Mouse (Mus musculus) lung, embryonic 15.5 days (tissue): Measurements from ENCODE around the gene Mansc4. TPM values are rescaled to one million over a fixed set of nuclear protein-coding genes. Genes with fewer than 3 reads are reported as not detected.

Experiments used
- ATAC-seq: fragments of 200-750 bp; cut with Nextera tagmentation; 2 replicates; pipeline ENCODE4 v1.8.0; 2017; ENCODE audit warnings: moderate number of reproducible peaks, borderline replicate concordance; ENCODE audit not compliant: low FRiP score, low TSS enrichment; ENCODE audit errors: extremely low read depth
- H3K27ac ChIP-seq: fragments of 300-500 bp; sonication (generic); 2 replicates; pipeline ENCODE4 v1.5.1; 2015; ENCODE audit warnings: moderate library complexity, mild to moderate bottlenecking, inconsistent platforms
- H3K27me3 ChIP-seq: fragments of 300-500 bp; sonication (generic); 2 replicates; pipeline ENCODE4 v1.6.1; 2015; ENCODE audit warnings: inconsistent platforms
- H3K36me3 ChIP-seq: fragments of 300-500 bp; sonication (generic); 2 replicates; pipeline ENCODE4 v1.6.1; 2015; ENCODE audit warnings: inconsistent platforms
- H3K4me1 ChIP-seq: fragments of 300-500 bp; sonication (generic); 2 replicates; pipeline ENCODE4 v1.6.1; 2015; ENCODE audit warnings: inconsistent platforms
- H3K4me2 ChIP-seq: fragments of 300-500 bp; sonication (generic); 2 replicates; pipeline ENCODE4 v1.6.1; 2015; ENCODE audit warnings: inconsistent platforms, mild to moderate bottlenecking, moderate library complexity
- H3K4me3 ChIP-seq: fragments of 300-500 bp; sonication (generic); 2 replicates; pipeline ENCODE4 v1.5.1; 2015; ENCODE audit warnings: mild to moderate bottlenecking, inconsistent platforms
- H3K9ac ChIP-seq: fragments of 300-500 bp; sonication (generic); 2 replicates; pipeline ENCODE4 v1.6.1; 2015; ENCODE audit warnings: inconsistent platforms
- H3K9me3 ChIP-seq: fragments of 300-500 bp; sonication (generic); 2 replicates; pipeline ENCODE4 v1.6.1; 2016; ENCODE audit warnings: inconsistent platforms
- WGBS: fragments of 180-500 bp; shearing (Covaris S2); methylation state at CpG from one replicate; pipeline ENCODE4 v1.1.7; 2015; 5-methylcytosine and 5-hydroxymethylcytosine counted together
- polyA plus RNA-seq: library from polyadenylated mRNA; unstranded; fragments of >200 nt; fragmentation: Nextera tagmentation; extraction: Ambion mirVana; gene quantifications from 2 replicates; pipeline ENCODE4 v1.2.1, GENCODE M21; 2015

The Mansc4 gene
- polyA plus RNA-seq: 6.9 and 8.4 TPM in 2 replicates

- H3K27ac ChIP-seq: peak within 1 kb of the TSS; percentile 64
- H3K27me3 ChIP-seq: no peaks in the 10 kb centered on the region
- 6% methylated on average over 20 of the region's 20 CpGs for WGBS
- ATAC-seq: peak; percentile 75; the same call in 1 of the 2 replicates
- peaks cover 11% of the 10 kb centered on the region for H3K4me1 ChIP-seq
- 0 out of 2 replicates have a peak within 1 kb of the TSS, but pooled peaks have one; percentile 10 for H3K9ac ChIP-seq
- H3K9me3 ChIP-seq: no peaks in the 10 kb centered on the region
- H3K4me2 ChIP-seq: peak within 1 kb of the TSS; percentile 48
- peak within 1 kb of the TSS; percentile 26 for H3K4me3 ChIP-seq
- no peaks in the 10 kb centered on the region for H3K36me3 ChIP-seq
These were observed at the start of gene Mansc4 for GRCm38 (mm10) chr6:147086594-147087225. TSS of gene Mansc4 (minus strand) at chr6:147087032.

GRCm38 (mm10) chr6:147127239-147127638, 40.4 kb upstream of the Mansc4 start:
- Histone ChIP-seq H3K36me3 (no peaks in the 10 kb centered on the region), H3K4me2 (no peak overlapping the region), H3K9me3 (no peaks in the 10 kb centered on the region; the same call in 1 of the 2 replicates), H3K27me3 (no peaks in the 10 kb centered on the region), H3K9ac (no peak overlapping the region), H3K27ac (no peak overlapping the region), H3K4me3 (no peak overlapping the region), H3K4me1 (no peaks in the 10 kb centered on the region)
- no peak for ATAC-seq
- WGBS: 93% methylated on average over 10 of the region's 10 CpGs

GRCm38 (mm10) chr6:147121320-147121719, 34.5 kb upstream of the Mansc4 start:
- H3K9ac ChIP-seq: no peak overlapping the region
- 40% methylated on average over 6 of the region's 6 CpGs for WGBS

GRCm38 (mm10) chr6:147118190-147118589, 31.4 kb upstream of the Mansc4 start:
- ATAC-seq: no peak
- H3K4me2 ChIP-seq: no peak overlapping the region

More at GRCm38 (mm10) chr6:147121320-147121719, 34.5 kb upstream of the Mansc4 start:
- Histone ChIP-seq H3K9me3 (no peaks in the 10 kb centered on the region), H3K4me1 (no peaks in the 10 kb centered on the region), H3K4me3 (no peak overlapping the region), H3K27me3 (no peaks in the 10 kb centered on the region), H3K36me3 (no peaks in the 10 kb centered on the region), H3K27ac (no peak overlapping the region), H3K4me2 (no peak overlapping the region)
- ATAC-seq: no peak

GRCm38 (mm10) chr6:147117764-147118163, 30.9 kb upstream of the Mansc4 start:
- no peaks in the 10 kb centered on the region for H3K9me3 ChIP-seq
- no peak for ATAC-seq
- H3K9ac ChIP-seq: no peak overlapping the region
- H3K27me3 ChIP-seq: no peaks in the 10 kb centered on the region
- H3K4me2 ChIP-seq: no peak overlapping the region
- H3K4me3 ChIP-seq: no peak overlapping the region
- H3K36me3 ChIP-seq: no peaks in the 10 kb centered on the region
- 87% methylated on average over 7 of the region's 7 CpGs for WGBS
- H3K27ac ChIP-seq: no peak overlapping the region
- no peaks in the 10 kb centered on the region for H3K4me1 ChIP-seq

More at GRCm38 (mm10) chr6:147118190-147118589, 31.4 kb upstream of the Mansc4 start:
- Histone ChIP-seq H3K27ac (no peak overlapping the region), H3K27me3 (no peaks in the 10 kb centered on the region), H3K9me3 (no peaks in the 10 kb centered on the region), H3K4me3 (no peak overlapping the region), H3K36me3 (no peaks in the 10 kb centered on the region), H3K9ac (no peak overlapping the region), H3K4me1 (no peaks in the 10 kb centered on the region)
- 79% methylated on average over 3 of the region's 3 CpGs for WGBS

- no peak overlapping the region for H3K9ac ChIP-seq
- no peak overlapping the region for H3K27ac ChIP-seq
- H3K4me2 ChIP-seq: no peak overlapping the region
- no peaks in the 10 kb centered on the region for H3K4me1 ChIP-seq
- no peaks in the 10 kb centered on the region for H3K27me3 ChIP-seq
- no peak overlapping the region for H3K4me3 ChIP-seq
- 9% methylated on average over 10 of the region's 10 CpGs for WGBS
- 0 out of 2 replicates have a peak, but pooled peaks cover 6% of the 10 kb centered on the region for H3K36me3 ChIP-seq
- ATAC-seq: 0 out of 2 replicates have a peak, but pooled peaks have one; percentile 52
- H3K9me3 ChIP-seq: no peaks in the 10 kb centered on the region
These were observed 29.7 kb upstream of the Mansc4 start for GRCm38 (mm10) chr6:147116579-147116978.

GRCm38 (mm10) chr6:147109283-147109682, 22.5 kb upstream of the Mansc4 start:
- Histone ChIP-seq H3K4me1 (no peaks in the 10 kb centered on the region), H3K9me3 (no peaks in the 10 kb centered on the region), H3K9ac (no peak overlapping the region), H3K4me2 (no peak overlapping the region), H3K27ac (no peak overlapping the region), H3K4me3 (no peak overlapping the region), H3K27me3 (no peaks in the 10 kb centered on the region), H3K36me3 (peaks cover 34% of the 10 kb centered on the region)
- WGBS: 64% methylated on average over 7 of the region's 7 CpGs
- 0 out of 2 replicates have a peak, but pooled peaks have one; percentile 31 for ATAC-seq

GRCm38 (mm10) chr6:147106716-147107115, 19.9 kb upstream of the Mansc4 start:
- ATAC-seq: no peak
- Histone ChIP-seq H3K4me3 (no peak overlapping the region), H3K4me2 (no peak overlapping the region), H3K9me3 (no peaks in the 10 kb centered on the region), H3K9ac (no peak overlapping the region), H3K27ac (no peak overlapping the region), H3K36me3 (peaks cover 43% of the 10 kb centered on the region), H3K27me3 (no peaks in the 10 kb centered on the region), H3K4me1 (no peaks in the 10 kb centered on the region)
- 89% methylated on average over 6 of the region's 6 CpGs for WGBS

GRCm38 (mm10) chr6:147105529-147105928, 18.7 kb upstream of the Mansc4 start:
- no peak overlapping the region for H3K9ac ChIP-seq
- H3K27ac ChIP-seq: no peak overlapping the region
- 100% methylated on average over 1 of the region's 1 CpGs for WGBS
- H3K27me3 ChIP-seq: no peaks in the 10 kb centered on the region
- no peak overlapping the region for H3K4me2 ChIP-seq
- H3K9me3 ChIP-seq: no peaks in the 10 kb centered on the region
- no peak overlapping the region for H3K4me3 ChIP-seq
- no peaks in the 10 kb centered on the region for H3K4me1 ChIP-seq
- peaks cover 41% of the 10 kb centered on the region for H3K36me3 ChIP-seq
- no peak for ATAC-seq

- Histone ChIP-seq H3K27me3 (no peaks in the 10 kb centered on the region), H3K9me3 (no peaks in the 10 kb centered on the region), H3K27ac (no peak overlapping the region), H3K4me3 (no peak overlapping the region), H3K4me2 (no peak overlapping the region), H3K36me3 (peaks cover 27% of the 10 kb centered on the region), H3K9ac (no peak overlapping the region), H3K4me1 (0 out of 2 replicates have a peak, but pooled peaks cover 3% of the 10 kb centered on the region)
- ATAC-seq: no peak
- 81% methylated on average over 3 of the region's 3 CpGs for WGBS
These were observed 15.5 kb upstream of the Mansc4 start for GRCm38 (mm10) chr6:147102293-147102692.

- Histone ChIP-seq H3K9me3 (no peaks in the 10 kb centered on the region), H3K27ac (no peak overlapping the region), H3K27me3 (no peaks in the 10 kb centered on the region), H3K4me3 (no peak overlapping the region), H3K4me2 (no peak overlapping the region), H3K9ac (no peak overlapping the region), H3K4me1 (peaks cover 8% of the 10 kb centered on the region; the same call in 1 of the 2 replicates), H3K36me3 (peaks cover 24% of the 10 kb centered on the region)
- WGBS: 68% methylated on average over 19 of the region's 19 CpGs
- no peak for ATAC-seq
These were observed 12.8 kb upstream of the Mansc4 start for GRCm38 (mm10) chr6:147099458-147100277.
